Mouse (Mus musculus) embryonic fibroblast, embryonic 13.5 days (primary cell): Measurements from ENCODE around the gene Fam129a.

Source experiments
- CTCF ChIP-seq: IDR thresholded peaks from 2 replicates; pipeline ENCODE4 v1.5.1; 2011; ENCODE audit warnings: mild to moderate bottlenecking, control low read depth, low read length, moderate library complexity, borderline replicate concordance; ENCODE audit not compliant: insufficient read depth
- POLR2A ChIP-seq: IDR thresholded peaks from 2 replicates; pipeline ENCODE4 v1.6.1; 2011; ENCODE audit warnings: low read depth, mild to moderate bottlenecking, control low read depth, low read length, moderate library complexity

DNA sequence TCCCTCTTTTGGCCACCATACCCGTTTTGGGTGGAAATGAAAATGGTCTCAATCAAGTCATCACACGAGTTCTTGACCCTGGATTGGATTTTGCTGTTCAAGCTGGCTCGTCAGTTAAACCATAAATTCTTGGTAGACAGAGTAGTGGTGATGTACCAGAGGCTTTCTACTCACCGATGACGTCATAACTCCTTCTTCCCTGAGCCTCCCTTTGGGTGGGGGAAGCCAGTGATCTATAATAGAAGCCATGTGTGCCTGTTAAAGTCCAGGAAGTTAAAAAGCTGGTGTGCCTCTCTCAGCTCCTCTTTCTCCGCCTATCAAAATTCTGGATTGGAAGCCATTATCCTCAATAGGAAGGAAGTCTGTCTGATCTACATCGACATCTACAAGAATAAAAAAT is 21.2 kb upstream of the Fam129a start:
- TF ChIP-seq CTCF, result no peak
- no peak for TF ChIP-seq POLR2A
